Mouse (Mus musculus): ENCODE measurements at regions not wholly inside any gene's neighbourhood (a gene's known extent, or its start where the extent isn't known, plus 50 kb on each side); places are given as distances from the start of the nearest gene placed in this dataset.

GRCm38 (mm10) chr12:77065645-77066512 lies 103.9 kb upstream of the Max start:
- TF ChIP-seq CTCF (IDR thresholded peaks at IDR 0.05; ENCODE audit: control insufficient read depth, insufficient read depth, insufficient replicate concordance, low read depth, low read length) (no peak), POLR2A (IDR thresholded peaks at IDR 0.05; ENCODE audit: control insufficient read depth, low read depth, low read length) (no peak)
